Mouse (Mus musculus) midbrain, embryonic 14.5 days (tissue): ENCODE results near the gene Chmp4b. TPM values are rescaled to one million over a fixed set of nuclear protein-coding genes. Genes with fewer than 3 reads are reported as not detected.

Source experiments
- ATAC-seq: fragments of 200-750 bp; cut with Nextera tagmentation; 2 replicates; pipeline ENCODE4 v1.8.0; 2017; ENCODE audit warnings: moderate number of reproducible peaks, moderate library complexity; ENCODE audit not compliant: low FRiP score, low TSS enrichment
- DNase-seq: peaks from one replicate; pipeline ENCODE4 v3.0.0-alpha.2; 2015
- H3K27ac ChIP-seq: fragments of 300-500 bp; sonication (generic); replicated peaks from 2 replicates; pipeline ENCODE4 v1.5.1; 2014; ENCODE audit warnings: mild to moderate bottlenecking, low read depth, low read length, moderate library complexity
- H3K27me3 ChIP-seq: fragments of 300-500 bp; sonication (generic); 2 replicates; pipeline ENCODE4 v1.6.1; 2014; ENCODE audit warnings: low read length, control low read depth, mixed read lengths; ENCODE audit not compliant: control insufficient read depth, insufficient read depth
- H3K36me3 ChIP-seq: fragments of 300-500 bp; sonication (generic); 2 replicates; pipeline ENCODE4 v1.6.1; 2014; ENCODE audit warnings: low read length, control low read depth; ENCODE audit not compliant: control insufficient read depth, insufficient read depth
- H3K4me1 ChIP-seq: fragments of 300-500 bp; sonication (generic); 2 replicates; pipeline ENCODE4 v1.6.1; 2014; ENCODE audit warnings: mild to moderate bottlenecking, antibody characterized with exemption, low read length, control low read depth; ENCODE audit not compliant: control insufficient read depth, insufficient read depth
- H3K4me2 ChIP-seq: fragments of 300-500 bp; sonication (generic); 2 replicates; pipeline ENCODE4 v1.6.1; 2014; ENCODE audit warnings: mild to moderate bottlenecking, low read length, moderate library complexity
- H3K4me3 ChIP-seq: fragments of 300-500 bp; sonication (generic); replicated peaks from 2 replicates; pipeline ENCODE4 v1.5.1; 2014; ENCODE audit warnings: low read depth, low read length
- H3K9ac ChIP-seq: fragments of 300-500 bp; sonication (generic); replicated peaks from 2 replicates; pipeline ENCODE4 v1.6.1; 2014; ENCODE audit warnings: mild to moderate bottlenecking, low read length, moderate library complexity
- H3K9me3 ChIP-seq: fragments of 300-500 bp; sonication (generic); 2 replicates; pipeline ENCODE4 v1.6.1; 2016; ENCODE audit warnings: low read length, control low read depth, mixed read lengths; ENCODE audit not compliant: control insufficient read depth
- WGBS: fragments of 180-500 bp; shearing (Covaris S2); extraction: QIAGEN DNeasy Blood & Tissue Kit; methylation state at CpG from one replicate; pipeline ENCODE4 v1.1.7; 2014; 5-methylcytosine and 5-hydroxymethylcytosine counted together
- polyA plus RNA-seq: library from polyadenylated mRNA; unstranded; fragments of >200 nt; fragmentation: Nextera tagmentation; extraction: Ambion mirVana; gene quantifications from 2 replicates; pipeline ENCODE4 v1.2.1, GENCODE M21; 2014

Gene Chmp4b
- polyA plus RNA-seq, 1 experiment from 2014 or later, result 20.4 TPM

GRCm38 (mm10) chr2:154730841-154731240 lies 79.3 kb downstream of the Chmp4b start:
- no peaks in the 10 kb centered on the region for H3K36me3 ChIP-seq
- no peaks in the 10 kb centered on the region for H3K4me1 ChIP-seq
- DNase-seq, result no peak
- ATAC-seq, result no peak
- H3K4me2 ChIP-seq, result no peak overlapping the region
- 77% methylated on average over 3 of the region's 3 CpGs for WGBS
- H3K9me3 ChIP-seq, result no peaks in the 10 kb centered on the region
- H3K27ac ChIP-seq, result no peak overlapping the region
- H3K4me3 ChIP-seq, result no peak overlapping the region
- H3K9ac ChIP-seq, result no peak overlapping the region
- no peaks in the 10 kb centered on the region for H3K27me3 ChIP-seq

- Histone ChIP-seq H3K27me3 (no peaks in the 10 kb centered on the region), H3K9ac (no peak overlapping the region), H3K36me3 (no peaks in the 10 kb centered on the region), H3K4me2 (no peak overlapping the region), H3K4me3 (no peak overlapping the region), H3K27ac (no peak overlapping the region), H3K4me1 (no peaks in the 10 kb centered on the region), H3K9me3 (no peaks in the 10 kb centered on the region)
- 69% methylated on average over 2 of the region's 2 CpGs for WGBS
- DNase-seq (no peak), ATAC-seq (no peak)
Measured at GRCm38 (mm10) chr2:154731916-154732315, 80.4 kb downstream of the Chmp4b start.

GRCm38 (mm10) chr2:154732503-154733141 lies 81.1 kb downstream of the Chmp4b start:
- no peak for ATAC-seq
- no peaks in the 10 kb centered on the region for H3K27me3 ChIP-seq
- WGBS, result 76% methylated on average over 9 of the region's 9 CpGs

GRCm38 (mm10) chr2:154734977-154735376 lies 83.5 kb downstream of the Chmp4b start:
- no peaks in the 10 kb centered on the region for H3K27me3 ChIP-seq
- 76% methylated on average over 9 of the region's 9 CpGs for WGBS
- no peaks in the 10 kb centered on the region for H3K9me3 ChIP-seq
- H3K4me1 ChIP-seq, result no peaks in the 10 kb centered on the region
- H3K9ac ChIP-seq, result no peak overlapping the region
- no peak overlapping the region for H3K27ac ChIP-seq
- no peak overlapping the region for H3K4me2 ChIP-seq
- DNase-seq (no peak), ATAC-seq (no peak)
- no peaks in the 10 kb centered on the region for H3K36me3 ChIP-seq
- H3K4me3 ChIP-seq, result no peak overlapping the region

More at GRCm38 (mm10) chr2:154732503-154733141, 81.1 kb downstream of the Chmp4b start:
- Histone ChIP-seq H3K4me1 (no peaks in the 10 kb centered on the region), H3K4me2 (no peak overlapping the region), H3K9ac (no peak overlapping the region), H3K36me3 (no peaks in the 10 kb centered on the region), H3K27ac (no peak overlapping the region), H3K9me3 (no peaks in the 10 kb centered on the region), H3K4me3 (no peak overlapping the region)
- no peak for DNase-seq

GRCm38 (mm10) chr2:154735416-154735815 lies 83.9 kb downstream of the Chmp4b start:
- Histone ChIP-seq H3K4me3 (no peak overlapping the region), H3K4me2 (no peak overlapping the region), H3K27ac (no peak overlapping the region), H3K9ac (no peak overlapping the region), H3K4me1 (no peaks in the 10 kb centered on the region), H3K9me3 (no peaks in the 10 kb centered on the region), H3K27me3 (no peaks in the 10 kb centered on the region), H3K36me3 (no peaks in the 10 kb centered on the region)
- no peak for DNase-seq
- no peak for ATAC-seq
- WGBS, result 59% methylated on average over 7 of the region's 7 CpGs

- ATAC-seq, result no peak
Measured at GRCm38 (mm10) chr2:154735986-154736385, 84.5 kb downstream of the Chmp4b start.

GRCm38 (mm10) chr2:154738621-154739020 lies 87.1 kb downstream of the Chmp4b start:
- ATAC-seq (no peak), DNase-seq (no peak)
- Histone ChIP-seq H3K36me3 (no peaks in the 10 kb centered on the region), H3K4me3 (no peak overlapping the region), H3K4me1 (no peaks in the 10 kb centered on the region), H3K4me2 (no peak overlapping the region), H3K9me3 (no peaks in the 10 kb centered on the region), H3K9ac (no peak overlapping the region), H3K27ac (no peak overlapping the region), H3K27me3 (no peaks in the 10 kb centered on the region)
- WGBS, result 92% methylated on average over 5 of the region's 5 CpGs

More at GRCm38 (mm10) chr2:154735986-154736385, 84.5 kb downstream of the Chmp4b start:
- no peaks in the 10 kb centered on the region for H3K36me3 ChIP-seq
- no peaks in the 10 kb centered on the region for H3K9me3 ChIP-seq
- no peaks in the 10 kb centered on the region for H3K4me1 ChIP-seq
- H3K9ac ChIP-seq, result no peak overlapping the region
- DNase-seq, result no peak
- no peaks in the 10 kb centered on the region for H3K27me3 ChIP-seq
- H3K4me2 ChIP-seq, result no peak overlapping the region
- H3K4me3 ChIP-seq, result no peak overlapping the region
- H3K27ac ChIP-seq, result no peak overlapping the region
- WGBS, result 84% methylated on average over 7 of the region's 7 CpGs

- no peaks in the 10 kb centered on the region for H3K9me3 ChIP-seq
- H3K4me2 ChIP-seq, result no peak overlapping the region
- no peaks in the 10 kb centered on the region for H3K36me3 ChIP-seq
- no peak overlapping the region for H3K27ac ChIP-seq
- H3K27me3 ChIP-seq, result no peaks in the 10 kb centered on the region
- DNase-seq (no peak), ATAC-seq (no peak)
- WGBS, result 76% methylated on average over 10 of the region's 10 CpGs
- no peak overlapping the region for H3K9ac ChIP-seq
- no peak overlapping the region for H3K4me3 ChIP-seq
- H3K4me1 ChIP-seq, result no peaks in the 10 kb centered on the region
Measured at GRCm38 (mm10) chr2:154742911-154743819, 91.7 kb downstream of the Chmp4b start.
